Mouse (Mus musculus): ENCODE results near the gene Pou1f1.

Gene Pou1f1

GRCm38 (mm10) chr16:65564306-65564705, 44.0 kb downstream of the Pou1f1 start:
- ATAC-seq (ENCODE audit: low TSS enrichment) = no peak

GRCm38 (mm10) chr16:65564951-65565350, 44.6 kb downstream of the Pou1f1 start:
- ATAC-seq (ENCODE audit: low TSS enrichment) = no peak

DNA sequence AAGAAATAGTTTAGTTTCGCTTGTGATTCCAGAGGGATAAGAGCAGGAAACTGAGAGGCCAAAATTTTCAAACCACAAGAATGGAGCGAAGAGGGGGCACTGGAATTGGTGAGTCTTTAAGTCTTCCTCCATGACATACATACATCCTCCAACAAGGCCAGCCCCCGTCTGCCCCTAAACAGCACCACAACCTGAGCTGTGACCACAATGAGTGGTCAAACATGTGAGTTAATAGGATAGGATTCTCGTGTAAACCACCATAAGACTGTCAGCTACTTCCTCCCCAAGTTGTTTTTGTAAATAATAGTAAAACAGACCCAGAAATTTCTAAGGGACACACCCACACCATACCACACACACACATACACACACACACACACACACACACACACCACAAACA, 48.5 kb downstream of the Pou1f1 start:
- ATAC-seq (ENCODE audit: low TSS enrichment) = no peak

DNA sequence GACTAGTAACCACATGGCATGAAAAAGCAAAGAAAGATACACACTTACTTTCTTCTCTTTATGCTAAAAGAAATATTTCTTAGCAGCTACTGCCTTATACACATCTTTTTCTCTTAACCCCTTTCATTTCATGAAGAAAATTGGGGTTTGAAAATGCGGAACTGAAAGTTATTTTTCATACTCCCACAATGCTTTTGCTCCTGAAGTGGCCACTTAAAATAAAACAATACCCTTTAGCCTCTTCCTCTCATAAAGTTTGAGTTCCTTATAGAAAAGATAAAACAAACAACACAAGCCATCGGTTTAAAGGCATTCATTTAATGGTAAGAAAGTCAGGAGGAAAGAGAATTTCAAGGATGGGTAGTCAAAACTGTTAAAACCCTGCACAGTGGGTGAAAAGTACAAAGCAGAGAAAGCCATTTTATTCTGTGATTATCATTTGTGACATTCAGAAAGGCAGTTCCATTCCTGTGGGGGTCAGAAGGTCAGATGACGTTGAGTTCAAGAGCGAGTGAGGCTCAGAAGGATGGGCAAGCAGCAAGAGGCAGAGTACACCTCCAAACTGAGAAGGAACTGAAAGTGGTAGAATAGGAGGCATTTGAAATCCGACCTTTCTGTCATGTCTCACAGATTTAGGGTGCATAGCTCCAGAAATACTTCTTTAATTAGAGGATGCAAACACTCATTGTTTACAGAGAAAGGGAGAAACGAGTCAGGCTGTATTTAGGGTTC, 57.2 kb downstream of the Pou1f1 start:
- ATAC-seq (ENCODE audit: low TSS enrichment) = no peak
